Mouse (Mus musculus): ENCODE measurements around the gene Rbm34. TPM values are rescaled to one million over a fixed set of nuclear protein-coding genes. Genes with fewer than 3 reads are reported as not detected.

The Rbm34 gene
- polyA plus RNA-seq (2015; fragmentation: Nextera tagmentation; extraction: Ambion mirVana) = 23.8 and 23.9 TPM in 2 replicates

DNA sequence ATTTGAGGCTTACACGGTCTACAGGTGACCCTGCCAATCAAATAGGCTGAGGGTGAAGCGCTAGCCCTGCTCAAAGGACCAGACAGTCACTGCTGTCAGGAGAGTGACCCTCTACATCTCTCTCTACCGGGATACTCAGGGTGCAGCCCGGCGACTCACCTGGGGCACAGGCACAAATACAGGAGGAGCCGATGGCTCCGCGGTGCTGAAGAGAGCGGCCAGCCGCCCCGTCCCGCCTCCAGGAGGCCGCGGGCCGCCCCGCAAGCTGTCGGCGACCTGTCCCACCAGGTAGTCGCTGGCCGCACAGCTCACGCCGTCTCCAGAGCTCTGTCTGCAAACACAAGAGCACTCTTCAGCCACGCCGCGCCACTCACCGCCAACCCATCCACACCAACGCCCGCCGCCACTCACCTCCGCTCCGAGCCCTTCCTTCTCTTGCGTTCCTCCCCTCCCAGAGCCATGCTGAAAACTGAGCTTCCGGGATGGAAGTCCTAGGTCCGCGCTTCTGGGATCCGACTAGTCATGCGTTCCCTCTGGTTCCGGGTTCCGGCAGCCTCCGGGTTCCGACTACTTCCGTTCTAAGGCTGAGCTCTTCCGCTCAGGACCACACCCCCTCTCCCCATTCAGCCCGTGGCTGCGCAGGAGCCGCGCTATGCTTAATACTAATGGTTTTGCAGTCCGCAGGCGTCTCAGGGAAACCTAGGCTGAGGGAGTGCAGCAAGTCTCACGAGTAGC lies at the start of gene Rbm34:
Gene Rbm34 (minus strand): TSS at position 493 of the 735 bp plus-strand sequence.
- Histone ChIP-seq H3K4me1 (replicated peaks; ENCODE audit: control insufficient read depth, insufficient read depth, low read length) (peaks cover 10% of the 10 kb centered on the region), H3K9me3 (ENCODE audit: control insufficient read depth, low read length) (no peaks in the 10 kb centered on the region), H3K4me3 (replicated peaks; ENCODE audit: low read length) (peak within 1 kb of the TSS; percentile 72), H3K9ac (replicated peaks; ENCODE audit: low read depth, low read length) (peak within 1 kb of the TSS; percentile 79), H3K27ac (ENCODE audit: low read length) (peak within 1 kb of the TSS; percentile 62), H3K4me2 (ENCODE audit: low read length) (peak within 1 kb of the TSS; percentile 70), H3K36me3 (ENCODE audit: control insufficient read depth, insufficient read depth) (0 out of 2 replicates have a peak, but pooled peaks cover 3% of the 10 kb centered on the region), H3K27me3 (replicated peaks; ENCODE audit: control insufficient read depth, insufficient read depth, low read length) (no peaks in the 10 kb centered on the region)
- ATAC-seq = peak; percentile 99
- under 1% methylated on average over 50 of the region's 50 CpGs for WGBS

DNA sequence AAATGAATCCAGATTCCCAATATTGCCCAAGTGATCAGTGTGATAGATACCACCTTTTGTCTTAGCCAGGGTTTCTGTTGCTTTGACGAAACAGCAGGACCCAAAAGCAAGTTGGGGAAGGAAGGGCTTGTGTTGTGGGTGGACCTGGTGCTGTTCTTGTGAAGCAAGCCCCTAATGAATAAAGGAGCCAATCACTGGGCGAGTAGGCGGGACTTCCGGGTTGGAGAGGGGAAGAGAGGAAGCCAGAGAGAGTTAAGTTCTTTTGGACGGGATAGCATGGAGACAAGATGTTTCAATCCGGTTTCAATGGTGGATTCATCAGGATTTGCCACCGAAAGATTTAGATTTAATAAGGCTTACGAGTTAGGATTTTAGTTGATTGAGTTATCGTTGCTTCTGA lies 40.8 kb upstream of the Rbm34 start:
- Histone ChIP-seq H3K36me3 (ENCODE audit: control insufficient read depth, insufficient read depth) (no peaks in the 10 kb centered on the region), H3K4me2 (ENCODE audit: low read length) (no peak overlapping the region), H3K9ac (replicated peaks; ENCODE audit: low read depth, low read length) (no peak overlapping the region), H3K27me3 (replicated peaks; ENCODE audit: control insufficient read depth, insufficient read depth, low read length) (no peaks in the 10 kb centered on the region), H3K4me3 (replicated peaks; ENCODE audit: low read length) (no peak overlapping the region), H3K4me1 (replicated peaks; ENCODE audit: control insufficient read depth, insufficient read depth, low read length) (no peaks in the 10 kb centered on the region), H3K27ac (ENCODE audit: low read length) (no peak overlapping the region), H3K9me3 (ENCODE audit: control insufficient read depth, low read length) (no peaks in the 10 kb centered on the region)
- ATAC-seq = no peak
- 61% methylated on average over 9 of the region's 9 CpGs for WGBS

DNA sequence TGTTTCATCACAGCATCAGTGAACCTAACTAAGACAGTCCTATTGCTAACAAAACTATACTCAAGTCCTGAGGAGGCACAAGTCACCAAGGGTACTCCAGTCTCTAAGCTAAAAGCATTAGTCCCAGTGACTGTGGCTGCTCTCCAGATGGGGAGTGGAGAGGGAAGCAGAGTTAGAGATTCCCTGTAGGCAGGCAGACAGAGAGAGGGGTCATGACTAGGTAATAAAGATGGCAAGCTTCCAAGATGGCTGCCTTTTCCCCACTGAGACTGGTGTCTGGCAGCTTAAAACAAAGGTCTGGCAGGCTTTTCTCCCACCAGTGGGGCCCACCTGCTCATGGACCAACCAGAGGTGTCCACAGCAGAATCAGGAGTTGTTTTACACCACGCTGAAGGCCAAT lies 23.6 kb upstream of the Rbm34 start:
- Histone ChIP-seq H3K9ac (replicated peaks; ENCODE audit: low read depth, low read length) (no peak overlapping the region), H3K4me1 (replicated peaks; ENCODE audit: control insufficient read depth, insufficient read depth, low read length) (no peaks in the 10 kb centered on the region), H3K4me2 (ENCODE audit: low read length) (no peak overlapping the region), H3K27ac (ENCODE audit: low read length) (no peak overlapping the region), H3K27me3 (replicated peaks; ENCODE audit: control insufficient read depth, insufficient read depth, low read length) (no peaks in the 10 kb centered on the region), H3K9me3 (ENCODE audit: control insufficient read depth, low read length) (no peaks in the 10 kb centered on the region), H3K4me3 (replicated peaks; ENCODE audit: low read length) (no peak overlapping the region), H3K36me3 (ENCODE audit: control insufficient read depth, insufficient read depth) (no peaks in the 10 kb centered on the region)
- no peak for ATAC-seq
- WGBS = 32% methylated on average over 1 of the region's 1 CpGs

DNA sequence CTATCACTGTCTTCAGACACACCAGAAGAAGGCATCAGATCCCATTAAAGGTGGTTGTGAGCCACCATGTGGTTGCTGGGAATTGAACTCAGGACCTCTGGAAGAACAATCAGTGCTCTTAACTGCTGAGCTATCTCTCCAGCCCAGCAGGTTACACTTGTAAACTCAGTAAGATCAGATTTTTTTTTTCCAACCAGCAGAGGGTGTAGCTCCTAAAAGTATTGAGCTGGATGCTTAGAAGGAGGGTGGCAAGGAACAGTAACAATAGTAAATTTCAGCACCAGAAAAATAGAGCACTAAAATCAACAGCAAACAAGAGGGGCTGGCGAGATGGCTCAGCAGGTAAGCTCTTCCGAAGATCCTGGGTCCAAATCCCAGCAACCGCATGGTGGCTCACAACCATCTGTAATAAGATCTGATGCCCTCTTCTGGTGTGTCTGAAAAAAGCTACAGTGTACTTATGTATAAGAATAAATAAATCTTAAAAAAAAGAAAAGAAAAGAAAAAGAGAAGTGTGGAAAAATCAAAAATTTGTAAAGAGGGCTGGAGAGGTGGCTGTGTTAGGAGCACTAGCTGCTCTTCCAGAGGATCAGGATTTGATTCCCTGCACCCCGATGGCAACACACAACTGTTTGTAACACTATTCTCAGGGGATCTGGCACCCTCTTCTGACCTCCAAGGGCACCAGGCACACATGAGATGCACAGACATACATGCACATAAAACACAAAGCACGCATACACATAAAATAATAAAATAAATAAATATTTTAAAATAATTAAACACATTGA lies 18.7 kb upstream of the Rbm34 start:
- no peak for ATAC-seq
- H3K9ac ChIP-seq (replicated peaks; ENCODE audit: low read depth, low read length) = no peak overlapping the region
- H3K4me3 ChIP-seq (replicated peaks; ENCODE audit: low read length) = no peak overlapping the region
- H3K36me3 ChIP-seq (ENCODE audit: control insufficient read depth, insufficient read depth) = no peaks in the 10 kb centered on the region
- H3K27me3 ChIP-seq (replicated peaks; ENCODE audit: control insufficient read depth, insufficient read depth, low read length) = no peaks in the 10 kb centered on the region
- H3K4me2 ChIP-seq (ENCODE audit: low read length) = no peak overlapping the region
- H3K4me1 ChIP-seq (replicated peaks; ENCODE audit: control insufficient read depth, insufficient read depth, low read length) = no peaks in the 10 kb centered on the region
- WGBS = 83% methylated on average over 5 of the region's 5 CpGs
- no peak overlapping the region for H3K27ac ChIP-seq (ENCODE audit: low read length)
- no peaks in the 10 kb centered on the region for H3K9me3 ChIP-seq (ENCODE audit: control insufficient read depth, low read length)

DNA sequence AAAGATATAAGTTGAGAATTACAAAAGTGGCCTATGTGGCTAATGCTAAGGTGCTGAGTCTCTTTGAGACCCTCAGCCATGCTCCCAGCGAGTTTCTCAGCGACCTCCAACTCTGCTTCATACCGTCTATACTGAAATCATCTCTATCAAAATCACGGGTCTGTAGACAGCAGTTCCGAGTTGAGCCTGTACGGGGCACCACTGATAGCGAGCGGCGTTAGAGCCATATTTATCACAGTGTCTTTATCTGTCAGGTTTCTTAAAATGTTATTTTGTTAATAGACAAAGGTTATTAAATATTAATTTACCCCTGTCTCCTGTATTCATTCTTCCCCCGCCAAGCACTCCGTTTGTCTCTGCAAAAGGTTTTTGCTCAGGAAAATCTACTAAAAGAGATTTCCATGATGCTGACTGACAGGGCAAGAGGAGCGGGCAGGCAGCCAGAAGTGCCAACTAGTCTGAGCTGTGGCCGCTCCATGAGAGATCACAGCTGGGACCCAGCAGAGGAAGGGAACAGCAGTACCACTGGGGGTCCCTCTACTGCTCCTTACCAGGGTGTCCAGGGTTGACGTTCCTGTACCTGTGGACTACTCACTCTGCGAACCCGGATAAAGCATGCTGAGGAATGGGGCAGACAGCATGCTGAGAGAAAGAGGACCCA lies 17.6 kb upstream of the Rbm34 start:
- Histone ChIP-seq H3K4me2 (ENCODE audit: low read length) (no peak overlapping the region), H3K27ac (ENCODE audit: low read length) (no peak overlapping the region), H3K4me3 (replicated peaks; ENCODE audit: low read length) (no peak overlapping the region), H3K27me3 (replicated peaks; ENCODE audit: control insufficient read depth, insufficient read depth, low read length) (no peaks in the 10 kb centered on the region), H3K4me1 (replicated peaks; ENCODE audit: control insufficient read depth, insufficient read depth, low read length) (no peaks in the 10 kb centered on the region), H3K36me3 (ENCODE audit: control insufficient read depth, insufficient read depth) (no peaks in the 10 kb centered on the region), H3K9me3 (ENCODE audit: control insufficient read depth, low read length) (no peaks in the 10 kb centered on the region), H3K9ac (replicated peaks; ENCODE audit: low read depth, low read length) (no peak overlapping the region)
- no peak for ATAC-seq
- WGBS = 61% methylated on average over 16 of the region's 16 CpGs

DNA sequence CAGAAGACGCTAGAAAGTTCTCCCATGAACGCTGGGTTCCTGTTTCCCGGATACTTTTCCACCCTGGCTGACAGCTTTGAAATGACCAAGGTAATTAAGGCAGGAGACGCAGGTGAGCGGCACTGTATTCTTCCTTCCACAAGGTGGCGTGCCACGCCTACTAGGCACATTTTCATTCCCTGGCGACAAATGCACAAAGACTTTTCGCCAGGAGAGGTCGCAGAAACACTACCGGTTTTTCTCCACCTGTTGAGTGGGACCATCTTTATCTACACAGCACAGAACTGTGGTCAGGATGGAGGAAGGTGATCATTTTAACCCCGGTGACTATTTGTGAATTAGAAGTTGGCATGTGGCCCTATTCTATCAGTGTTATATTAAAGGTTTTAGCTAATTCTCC lies 15.6 kb upstream of the Rbm34 start:
- H3K27me3 ChIP-seq (replicated peaks; ENCODE audit: control insufficient read depth, insufficient read depth, low read length) = no peaks in the 10 kb centered on the region
- no peaks in the 10 kb centered on the region for H3K9me3 ChIP-seq (ENCODE audit: control insufficient read depth, low read length)
- H3K4me1 ChIP-seq (replicated peaks; ENCODE audit: control insufficient read depth, insufficient read depth, low read length) = no peaks in the 10 kb centered on the region
- 2% methylated on average over 12 of the region's 12 CpGs for WGBS
- no peak overlapping the region for H3K27ac ChIP-seq (ENCODE audit: low read length)
- H3K4me3 ChIP-seq (replicated peaks; ENCODE audit: low read length) = no peak overlapping the region
- no peak overlapping the region for H3K9ac ChIP-seq (replicated peaks; ENCODE audit: low read depth, low read length)
- H3K4me2 ChIP-seq (ENCODE audit: low read length) = no peak overlapping the region
- no peaks in the 10 kb centered on the region for H3K36me3 ChIP-seq (ENCODE audit: control insufficient read depth, insufficient read depth)
- peak; percentile 45; the same call in 1 of the 2 replicates for ATAC-seq

DNA sequence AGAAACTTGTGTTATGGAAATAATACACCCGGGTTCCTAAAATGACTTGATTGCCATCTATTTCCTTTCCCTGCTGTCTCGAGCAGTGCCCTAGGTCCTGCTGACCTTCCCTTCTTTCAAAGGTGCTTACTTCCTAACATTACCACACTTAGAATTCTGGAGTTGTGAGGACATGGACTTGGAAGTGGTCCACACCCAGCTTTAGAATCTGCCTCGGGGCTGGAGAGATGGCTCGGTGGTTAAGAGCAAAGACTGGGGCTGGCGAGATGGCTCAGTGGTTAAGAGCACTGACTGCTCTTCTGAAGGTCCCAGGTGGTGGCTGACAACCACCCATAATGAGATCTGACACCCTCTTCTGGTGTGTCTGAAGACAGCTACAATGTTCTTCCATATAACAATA lies 9.2 kb upstream of the Rbm34 start:
- Histone ChIP-seq H3K9ac (replicated peaks; ENCODE audit: low read depth, low read length) (no peak overlapping the region), H3K36me3 (ENCODE audit: control insufficient read depth, insufficient read depth) (no peaks in the 10 kb centered on the region), H3K27me3 (replicated peaks; ENCODE audit: control insufficient read depth, insufficient read depth, low read length) (peaks cover 6% of the 10 kb centered on the region; the same call in 1 of the 2 replicates), H3K4me3 (replicated peaks; ENCODE audit: low read length) (no peak overlapping the region), H3K27ac (ENCODE audit: low read length) (no peak overlapping the region), H3K4me2 (ENCODE audit: low read length) (no peak overlapping the region), H3K9me3 (ENCODE audit: control insufficient read depth, low read length) (no peaks in the 10 kb centered on the region), H3K4me1 (replicated peaks; ENCODE audit: control insufficient read depth, insufficient read depth, low read length) (0 out of 2 replicates have a peak, but pooled peaks cover 2% of the 10 kb centered on the region)
- no peak for ATAC-seq
- WGBS = 65% methylated on average over 5 of the region's 5 CpGs

DNA sequence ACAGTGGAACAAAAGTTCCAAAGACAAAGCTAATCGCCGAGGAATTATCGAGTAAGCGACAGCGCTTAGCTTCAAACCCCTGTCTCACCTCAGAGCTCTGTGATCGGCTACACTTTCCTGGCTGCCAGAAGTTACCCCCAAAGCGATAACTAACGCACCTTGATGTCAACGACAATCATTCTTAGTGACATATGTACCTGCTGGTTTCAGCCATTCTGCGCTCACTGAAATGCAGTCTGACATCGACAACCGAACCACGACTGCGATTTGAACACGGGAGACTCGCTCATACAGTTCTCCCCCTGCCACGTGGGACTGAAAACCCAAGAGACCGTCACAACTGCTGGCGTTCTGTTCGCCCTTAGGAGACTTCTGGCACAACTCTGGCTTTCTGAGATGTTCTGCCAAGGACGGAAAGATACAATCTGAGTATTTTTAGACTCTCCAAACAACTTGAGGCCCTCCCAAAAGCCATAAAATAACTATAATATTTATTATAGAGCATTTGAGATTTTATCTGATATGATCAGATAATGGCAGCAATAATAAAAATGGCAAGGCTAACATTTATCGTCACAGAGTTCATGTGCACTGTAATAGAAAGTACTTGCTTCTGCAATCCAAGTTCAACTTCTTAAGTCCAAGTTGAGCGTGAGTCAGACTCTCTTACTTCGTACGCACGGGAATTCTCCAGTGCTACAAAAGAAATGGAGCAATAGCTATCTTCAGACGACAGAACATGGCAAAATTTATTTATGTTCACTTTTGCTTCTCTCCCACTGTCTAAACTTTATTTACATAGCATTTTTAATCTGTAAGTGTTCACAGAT lies 8.4 kb upstream of the Rbm34 start:
- H3K36me3 ChIP-seq (ENCODE audit: control insufficient read depth, insufficient read depth) = no peaks in the 10 kb centered on the region
- ATAC-seq = no peak
- H3K27me3 ChIP-seq (replicated peaks; ENCODE audit: control insufficient read depth, insufficient read depth, low read length) = peaks cover 6% of the 10 kb centered on the region; the same call in 1 of the 2 replicates
- no peak overlapping the region for H3K27ac ChIP-seq (ENCODE audit: low read length)
- no peak overlapping the region for H3K9ac ChIP-seq (replicated peaks; ENCODE audit: low read depth, low read length)
- H3K4me1 ChIP-seq (replicated peaks; ENCODE audit: control insufficient read depth, insufficient read depth, low read length) = 0 out of 2 replicates have a peak, but pooled peaks cover 2% of the 10 kb centered on the region
- H3K4me3 ChIP-seq (replicated peaks; ENCODE audit: low read length) = peak overlapping the region; percentile 25
- H3K9me3 ChIP-seq (ENCODE audit: control insufficient read depth, low read length) = no peaks in the 10 kb centered on the region
- WGBS = 23% methylated on average over 27 of the region's 27 CpGs
- H3K4me2 ChIP-seq (ENCODE audit: low read length) = peak overlapping the region; percentile 30; the same call in 1 of the 2 replicates

Measured in forebrain, embryonic 16.5 days (tissue).